Mouse (Mus musculus) liver, adult 2 months (tissue): ENCODE data around the gene Cfap97d1.

Experiments used
- CTCF ChIP-seq: fragments of 200-500 bp; IDR thresholded peaks from 2 replicates; pipeline ENCODE4 v1.5.1; 2011; ENCODE audit warnings: low read depth, low read length, control low read depth
- POLR2A ChIP-seq: fragments of 200-500 bp; IDR thresholded peaks from 2 replicates; pipeline ENCODE4 v1.6.1; 2011; ENCODE audit warnings: low read length, control low read depth; ENCODE audit not compliant: insufficient read depth; ENCODE audit errors: extremely low read depth

- no peak for TF ChIP-seq POLR2A
- TF ChIP-seq CTCF = no peak
These were observed 47.7 kb upstream of the Cfap97d1 start for GRCm38 (mm10) chr11:101936421-101936820.
